Mouse (Mus musculus): ENCODE data around the gene Man1a2.
A peak's percentile ranks its signal among the peaks of the same experiment; 100 is the strongest.

Man1a2 gene

DNA sequence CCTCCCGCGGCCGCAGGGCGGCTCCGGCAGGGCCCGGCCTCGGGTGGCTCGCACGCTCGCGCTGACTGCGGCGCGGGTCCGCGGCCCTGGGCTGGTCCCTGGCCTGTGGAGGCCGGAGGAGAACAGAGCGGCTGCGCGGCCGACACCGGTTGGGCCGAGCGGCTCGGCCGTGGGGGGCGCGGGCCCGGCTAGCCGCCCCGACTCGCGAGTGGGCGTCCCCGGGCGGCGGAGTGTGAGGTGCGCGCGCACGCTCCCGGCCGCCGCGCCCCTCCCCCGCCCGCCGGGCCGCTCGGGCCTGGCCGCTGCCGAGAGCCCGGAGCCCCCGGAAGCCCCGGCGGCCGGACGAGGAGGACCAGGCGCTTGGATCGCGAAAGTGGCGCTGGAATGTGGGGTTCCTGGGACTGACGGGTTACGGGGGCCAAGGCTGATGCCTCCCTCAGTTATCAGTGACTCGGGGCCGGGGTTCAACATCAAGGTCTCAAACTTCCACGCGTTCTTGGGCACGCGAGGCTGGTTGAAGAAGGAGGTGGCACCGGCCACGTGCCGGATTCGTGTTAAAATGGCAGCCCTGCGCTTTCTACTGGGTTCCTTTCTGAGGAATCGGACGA, 564 bp upstream of the Man1a2 start:
- peak; percentile 81 for DNase-seq (ENCODE audit: low read depth, low spot score)

DNA sequence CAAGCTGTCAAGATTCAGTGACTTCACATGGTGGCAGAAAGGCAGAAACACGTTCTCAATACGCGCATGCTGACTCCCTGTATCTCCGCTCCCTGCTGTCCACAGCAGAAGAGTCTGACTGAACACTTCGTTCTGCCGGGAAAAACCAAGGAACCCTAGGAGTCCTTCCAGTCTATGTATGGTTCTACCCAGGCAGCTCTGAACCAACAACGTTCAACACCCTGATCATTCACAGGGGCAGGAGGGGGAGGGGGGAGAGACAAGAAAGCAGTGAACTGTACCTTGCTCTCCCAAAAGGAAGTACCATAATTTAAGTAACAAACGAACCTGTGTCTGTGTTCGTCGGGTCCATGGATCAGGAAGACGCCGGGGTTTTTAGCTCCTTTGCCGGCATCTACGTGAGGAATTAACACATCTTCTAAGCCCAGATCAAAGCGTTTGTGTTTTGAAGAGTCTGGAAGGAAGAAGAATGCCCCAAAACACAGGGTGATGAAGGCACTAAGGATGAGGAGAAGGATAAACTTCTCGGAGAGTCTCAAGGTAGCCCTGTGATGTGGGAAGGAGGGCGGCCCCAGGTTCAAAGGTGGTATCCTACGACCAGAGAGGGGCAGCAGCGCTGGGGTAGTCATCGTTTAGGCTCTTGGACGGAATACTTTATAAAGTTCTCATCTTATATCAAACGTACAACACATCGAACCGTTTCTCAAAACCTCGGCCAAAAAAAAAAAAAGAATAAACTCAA, 898 bp downstream of the Man1a2 start:
- peak; percentile 71 for DNase-seq (ENCODE audit: low read depth, low spot score)

DNA sequence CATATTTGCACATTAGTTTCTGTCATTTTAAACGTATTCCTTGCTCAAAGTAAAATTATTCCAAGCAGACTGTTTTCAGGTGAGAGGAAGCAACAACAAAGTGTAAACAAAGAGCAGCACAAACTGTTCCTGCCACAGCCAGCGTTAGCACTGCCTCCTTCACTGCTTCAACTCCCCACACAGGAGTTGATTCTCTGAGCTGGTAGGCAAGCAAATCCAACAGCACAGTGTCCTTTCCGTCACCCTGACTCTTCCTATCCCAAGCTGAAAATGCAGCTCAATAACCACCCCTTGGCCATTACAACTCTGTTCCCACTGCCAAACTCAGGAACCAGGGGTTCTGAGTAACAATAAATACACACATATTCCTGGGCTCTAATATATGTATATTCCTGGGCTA, 2.5 kb downstream of the Man1a2 start:
- peak; percentile 53 for DNase-seq (ENCODE audit: low read depth, low spot score)

DNA sequence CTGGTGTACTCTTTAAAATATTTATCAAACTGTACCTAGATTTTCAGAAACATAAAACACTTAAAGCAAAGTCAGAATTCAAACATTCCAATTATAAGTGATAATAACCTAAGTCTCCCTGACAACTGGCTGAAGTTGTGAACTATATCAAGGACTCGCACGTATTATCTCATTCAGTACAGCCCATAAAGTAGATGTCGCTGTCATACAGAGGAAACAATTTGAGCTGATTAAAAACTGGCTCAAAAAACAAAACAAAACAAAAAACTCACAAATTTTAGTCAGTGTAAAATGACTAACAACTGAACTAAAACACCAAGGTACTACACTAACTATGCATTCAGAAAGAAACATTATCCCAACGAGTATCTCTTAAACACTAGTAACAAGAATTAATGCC, 3.0 kb downstream of the Man1a2 start:
- DNase-seq (ENCODE audit: low read depth, low spot score), result no peak

DNA sequence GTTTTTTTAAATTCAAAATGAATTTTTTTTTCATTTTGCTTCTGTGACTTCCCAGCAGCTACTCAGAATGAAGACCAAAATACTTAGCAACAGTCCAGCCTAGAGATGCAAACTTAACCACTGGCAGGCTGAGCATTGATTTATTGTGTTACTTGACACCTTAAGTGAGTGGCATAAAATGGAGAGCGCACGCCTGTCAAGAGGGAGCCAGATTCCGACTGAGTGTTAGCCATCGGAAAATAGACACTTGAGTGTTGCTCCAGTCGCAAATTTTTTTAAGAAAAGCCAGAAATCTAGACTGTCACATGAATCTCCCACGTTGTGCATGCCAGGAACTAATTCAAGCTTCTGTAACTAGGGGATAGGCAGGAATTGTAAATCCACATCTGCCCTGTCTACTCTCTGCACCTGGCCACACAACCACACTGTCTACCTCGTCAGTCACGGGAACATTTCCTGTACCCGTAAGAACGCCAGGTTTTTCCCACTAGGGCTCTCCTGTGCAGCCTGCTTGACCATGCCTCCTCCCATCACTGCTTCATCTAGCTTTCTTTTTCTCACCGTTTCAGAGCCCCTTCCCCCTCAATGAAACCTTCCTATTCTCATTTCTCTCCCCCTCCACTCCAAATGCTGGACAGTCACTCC, 3.7 kb downstream of the Man1a2 start:
- DNase-seq (ENCODE audit: low read depth, low spot score), result peak; percentile 45

DNA sequence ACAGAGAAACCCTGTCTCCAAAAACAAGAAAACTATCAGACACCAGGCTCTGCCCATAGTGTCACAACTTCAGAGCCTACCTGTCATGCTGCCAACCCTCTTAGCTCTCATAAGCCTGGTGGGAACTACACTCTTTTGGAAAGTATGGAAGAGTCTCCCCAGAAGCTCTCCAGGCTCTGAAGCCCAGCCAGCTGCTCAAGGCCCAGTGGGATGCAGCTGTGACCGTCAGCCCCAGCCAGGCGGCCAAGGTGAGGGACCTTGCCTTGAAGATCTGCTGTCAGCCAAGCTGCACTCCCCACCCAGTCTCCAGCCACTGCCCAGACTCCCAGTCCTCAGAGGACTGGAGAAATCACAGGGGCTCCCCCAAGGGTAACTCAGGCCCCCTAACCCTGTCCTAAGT, 5.1 kb downstream of the Man1a2 start:
- DNase-seq (ENCODE audit: low read depth, low spot score), result no peak

DNA sequence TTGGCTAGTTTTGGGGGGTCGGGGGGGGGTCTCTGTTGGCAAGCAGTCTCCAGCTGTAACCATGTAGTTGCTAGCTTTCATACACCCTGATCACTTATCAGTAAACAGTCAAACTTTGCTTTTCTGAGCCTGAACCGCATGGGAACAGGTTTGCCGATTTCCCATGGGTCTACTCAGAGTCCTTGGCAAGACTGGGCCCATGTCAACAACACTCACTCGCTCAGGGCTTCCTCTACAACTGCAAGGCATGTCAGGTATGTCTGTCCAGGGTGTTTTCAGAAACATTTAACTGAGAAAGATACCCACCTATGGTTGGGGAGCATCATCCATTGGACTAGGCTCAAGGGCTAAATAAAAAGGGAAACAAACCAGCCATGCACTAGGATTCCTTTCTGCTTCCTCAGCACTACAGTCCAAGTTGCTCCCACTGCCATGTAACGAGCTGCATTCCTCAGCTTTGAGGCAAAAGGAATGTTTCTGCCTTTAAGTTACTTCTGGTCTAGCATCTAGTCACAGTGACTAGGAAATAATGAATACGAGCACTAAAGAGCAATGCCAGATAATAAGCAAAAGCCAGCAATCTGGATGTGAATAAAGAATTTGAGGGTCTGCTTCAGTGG, 6.2 kb downstream of the Man1a2 start:
- DNase-seq (ENCODE audit: low read depth, low spot score), result no peak

DNA sequence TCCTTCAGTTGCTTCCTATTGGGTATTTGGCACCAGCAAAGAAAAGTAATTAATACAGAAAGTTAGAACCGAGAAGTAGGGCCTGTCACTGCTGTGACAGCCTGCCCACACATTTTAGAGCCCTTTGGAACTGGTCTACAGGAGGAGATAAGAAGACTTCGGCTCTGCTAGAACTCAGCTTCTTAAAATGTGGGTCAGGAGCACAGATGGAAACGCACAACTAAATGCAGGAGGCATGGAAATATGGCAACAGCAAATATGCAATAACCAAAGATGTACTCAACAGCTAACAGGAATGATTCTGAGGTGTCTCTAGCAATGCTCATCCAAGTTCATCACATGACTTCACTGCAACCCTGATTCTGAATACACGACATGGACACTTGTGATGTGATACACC, 10.2 kb downstream of the Man1a2 start:
- DNase-seq (ENCODE audit: low read depth, low spot score), result peak; percentile 69

DNA sequence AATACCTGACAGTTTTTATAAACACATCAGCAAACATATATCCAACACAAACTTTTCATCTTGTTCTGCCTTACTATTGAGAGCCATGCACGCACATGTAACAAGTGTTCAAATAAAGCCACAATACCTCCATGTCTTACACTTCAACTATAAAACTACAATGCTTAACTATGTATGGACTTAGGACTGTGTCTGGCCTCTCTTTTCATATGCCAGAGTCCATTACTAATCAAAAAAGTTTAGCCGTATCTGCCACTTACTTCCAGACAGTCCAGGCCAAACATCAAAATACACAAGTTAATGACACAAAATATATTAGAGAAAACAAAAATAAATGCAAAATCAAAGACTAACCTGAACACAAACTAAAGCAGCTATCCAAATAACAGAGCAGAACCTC, 14.9 kb downstream of the Man1a2 start:
- DNase-seq (ENCODE audit: low read depth, low spot score), result no peak

DNA sequence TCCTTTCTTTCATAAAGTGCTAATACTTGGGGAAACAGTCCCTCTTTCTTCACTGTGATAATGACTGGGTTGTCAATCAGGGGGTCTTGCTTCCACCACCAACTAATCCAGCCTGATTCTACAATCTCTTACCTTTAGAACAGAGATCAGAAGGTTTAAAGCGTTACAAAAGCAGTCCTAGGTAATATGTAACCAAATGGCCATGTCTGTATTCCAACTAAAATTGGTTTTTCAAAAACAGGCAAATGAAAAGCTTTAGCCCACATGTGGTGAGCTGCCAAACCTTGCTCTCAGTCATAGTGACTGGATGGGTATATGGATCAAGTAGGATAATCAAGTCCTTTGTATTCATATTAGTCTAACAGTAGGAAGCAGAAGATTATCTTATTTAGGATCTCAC, 32.0 kb downstream of the Man1a2 start:
- DNase-seq (ENCODE audit: low read depth, low spot score), result no peak

DNA sequence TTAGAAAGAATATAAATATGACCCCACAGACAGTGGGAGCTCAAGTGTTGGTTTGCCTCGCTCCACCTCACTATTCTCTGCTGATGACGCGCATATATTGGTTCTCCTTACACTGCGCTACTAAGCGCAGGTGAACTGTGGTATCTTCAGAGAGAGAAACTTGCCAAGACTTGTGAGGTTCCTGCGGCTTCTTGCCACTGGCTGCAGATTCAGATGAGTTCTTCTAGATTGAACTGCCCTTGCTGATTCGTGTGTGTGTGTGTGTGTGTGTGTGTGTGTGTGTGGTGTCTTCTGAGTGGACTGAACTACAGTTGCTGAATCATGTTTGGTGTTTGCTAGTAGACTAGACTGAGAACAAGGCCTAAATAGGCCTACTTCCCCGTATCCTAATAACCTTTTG, 43.7 kb downstream of the Man1a2 start:
- no peak for DNase-seq (ENCODE audit: low read depth, low spot score)

DNA sequence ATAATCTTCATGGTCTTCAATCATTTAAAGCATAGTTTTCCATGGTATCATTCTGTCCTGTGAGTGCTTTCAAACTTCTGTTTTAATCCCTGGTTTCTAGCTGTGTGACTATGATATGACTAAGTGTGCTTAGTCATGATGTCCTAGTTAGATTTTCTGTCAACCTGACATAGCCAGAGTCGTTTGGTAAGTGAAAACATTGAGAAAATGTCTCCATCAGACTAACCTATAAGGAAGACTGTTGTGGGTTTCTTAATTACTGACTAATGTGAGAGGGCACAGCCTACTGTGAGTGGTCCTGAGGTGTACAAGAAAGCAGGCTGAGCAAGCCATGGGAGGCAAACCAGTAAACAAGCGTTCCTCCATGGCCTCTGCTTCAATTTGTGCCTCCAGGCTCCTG, 49.0 kb downstream of the Man1a2 start:
- peak; percentile 38 for DNase-seq (ENCODE audit: low read depth, low spot score)

DNA sequence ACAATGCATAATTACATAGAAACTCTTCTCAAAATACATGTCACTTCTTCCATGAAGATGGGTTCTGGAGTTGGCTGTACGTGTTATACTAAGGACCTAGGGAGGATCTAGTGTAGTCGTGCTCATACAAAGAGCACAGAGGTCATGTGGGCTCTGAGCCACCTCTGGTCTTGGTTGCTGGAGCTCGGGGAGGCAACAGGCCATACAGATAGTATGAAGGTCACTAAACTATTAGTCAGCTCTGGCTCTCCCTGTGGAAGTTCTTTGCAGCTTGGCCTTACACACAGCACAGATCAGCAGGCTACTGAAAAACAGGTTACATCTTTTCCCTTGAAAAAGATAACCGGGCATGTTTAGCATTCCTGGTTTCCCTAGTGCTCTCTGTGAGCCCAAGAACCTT, 50.5 kb downstream of the Man1a2 start:
- no peak for DNase-seq (ENCODE audit: low read depth, low spot score)

DNA sequence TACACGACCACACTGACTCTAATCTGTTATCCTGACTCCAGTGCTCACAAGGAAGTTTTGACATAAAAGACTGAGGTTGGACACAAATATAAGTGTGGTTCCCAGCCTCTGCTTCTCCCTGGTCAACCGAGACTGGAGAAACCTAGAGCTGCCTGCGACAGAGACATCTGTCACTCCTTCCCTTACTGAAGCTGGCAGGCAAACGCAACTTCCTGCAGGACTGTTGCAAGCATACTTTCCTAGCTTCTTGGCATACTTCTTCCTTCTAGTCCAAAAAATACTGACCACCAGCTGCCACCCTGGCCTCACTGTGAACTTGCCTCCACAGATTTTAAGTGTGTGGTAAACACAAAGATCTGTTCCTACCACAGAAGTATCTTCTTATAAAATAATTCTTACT, 66.8 kb downstream of the Man1a2 start:
- peak; percentile 34 for DNase-seq (ENCODE audit: low read depth, low spot score)

DNA sequence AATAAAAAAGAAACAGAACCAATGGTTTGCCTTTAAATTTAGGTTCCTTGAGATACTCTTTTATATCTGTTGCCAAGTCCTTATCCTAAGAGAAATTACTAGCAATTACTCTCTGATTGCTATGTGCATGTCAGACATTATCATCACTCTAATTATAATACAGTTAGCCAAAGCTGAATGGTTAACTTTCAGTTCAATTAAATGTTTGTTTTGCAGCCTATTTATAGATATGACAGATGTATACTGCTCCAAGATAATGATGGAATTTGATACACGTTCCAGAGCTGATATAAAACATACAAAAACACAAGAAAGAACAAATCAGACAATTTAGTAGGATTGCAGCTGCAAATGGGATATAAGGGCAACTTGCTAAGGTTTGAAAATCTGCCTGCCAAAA, 74.4 kb downstream of the Man1a2 start:
- no peak for DNase-seq (ENCODE audit: low read depth, low spot score)

DNA sequence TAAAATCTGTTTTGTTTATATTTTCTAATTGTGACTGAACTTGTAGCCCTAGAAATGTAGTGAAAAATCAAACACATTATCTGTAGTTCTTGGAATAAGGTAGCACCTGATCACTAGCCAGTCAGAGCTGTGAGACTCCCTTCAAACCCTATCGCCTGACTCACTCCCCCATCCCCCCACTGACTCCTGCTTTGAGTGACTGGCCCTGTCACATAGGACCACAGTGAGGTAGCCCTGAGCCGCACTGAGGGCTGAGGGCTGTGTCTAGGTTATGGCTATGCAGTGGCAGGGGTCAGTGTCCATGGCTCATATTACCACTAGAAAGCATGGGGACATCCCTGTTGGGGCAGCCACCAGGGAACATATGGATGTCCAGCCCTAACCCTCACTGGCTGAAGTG, 80.8 kb downstream of the Man1a2 start:
- no peak for DNase-seq (ENCODE audit: low read depth, low spot score)

DNA sequence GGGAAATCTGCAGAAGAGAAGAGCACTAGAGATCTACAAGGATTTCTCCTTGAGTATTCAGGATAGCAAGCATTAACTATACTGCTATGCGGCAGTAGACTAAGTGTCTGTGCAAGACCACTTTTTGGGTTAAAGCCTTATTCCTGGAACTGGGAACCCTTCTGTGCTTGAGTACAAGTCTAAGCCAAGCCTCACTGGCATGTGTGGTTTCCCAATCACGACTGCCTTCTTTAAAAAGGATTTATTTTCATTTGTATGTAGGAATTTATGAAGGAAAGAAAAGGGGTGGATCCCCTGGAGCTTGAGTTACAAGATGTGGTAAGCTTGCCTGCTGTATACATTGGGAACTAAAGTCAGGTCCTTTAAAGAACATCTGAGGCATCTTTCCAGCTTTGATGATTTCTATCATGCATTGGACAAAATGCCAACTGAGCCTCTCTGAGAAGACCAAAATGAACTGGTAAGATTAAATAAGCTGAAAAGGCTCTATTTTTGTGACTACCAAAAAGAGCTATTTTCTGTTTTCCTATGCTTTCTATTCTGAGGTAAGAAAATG, 86.0 kb downstream of the Man1a2 start:
- peak; percentile 67 for DNase-seq (ENCODE audit: low read depth, low spot score)

DNA sequence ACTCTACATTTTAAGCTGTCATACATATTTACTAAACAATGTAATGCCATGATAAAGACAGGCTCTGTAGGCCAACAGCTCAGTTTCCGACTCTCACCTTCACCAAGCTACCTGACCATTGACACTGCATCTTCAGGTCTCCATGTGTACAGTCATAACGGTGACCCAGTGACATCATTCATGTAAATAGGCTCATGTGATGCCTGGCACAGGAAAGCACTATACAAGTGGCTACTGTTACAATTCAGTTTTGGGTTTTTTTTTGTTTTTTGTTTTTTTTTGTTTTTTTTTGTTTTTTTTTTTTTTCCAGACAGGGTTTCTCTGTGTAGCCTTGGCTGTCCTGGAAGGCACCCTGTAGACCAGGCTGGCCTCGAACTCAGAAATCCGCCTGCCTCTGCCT, 94.2 kb downstream of the Man1a2 start:
- no peak for DNase-seq (ENCODE audit: low read depth, low spot score)

DNA sequence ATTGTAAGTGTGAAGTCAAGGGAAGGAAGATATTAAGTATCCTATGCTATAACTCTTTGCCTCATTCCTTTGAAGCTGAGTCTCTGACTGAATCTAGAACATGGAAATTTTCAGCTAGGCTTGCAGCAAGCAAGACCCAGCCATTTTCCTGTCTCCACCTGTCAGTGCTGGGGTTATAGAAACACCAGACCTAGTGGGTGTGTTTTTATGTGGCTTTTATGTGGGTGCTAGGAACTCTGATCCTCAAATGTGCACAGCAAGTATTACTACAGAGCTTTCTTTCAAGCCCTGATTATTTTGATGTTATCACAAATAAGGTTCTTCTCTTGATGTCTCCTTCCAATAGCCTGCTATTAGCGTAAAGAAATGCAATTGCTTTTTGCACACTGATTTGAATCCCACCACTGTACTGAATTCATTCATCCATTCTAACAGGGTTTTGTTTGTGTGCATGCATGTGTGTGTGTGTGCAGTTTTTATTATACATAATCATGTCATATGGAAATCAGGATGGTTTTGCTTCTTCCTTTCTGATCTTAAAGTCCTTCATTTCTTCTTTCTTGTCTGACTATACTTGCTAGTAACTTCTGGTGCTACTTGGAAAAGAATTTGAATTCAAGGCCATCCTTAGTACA, 102.5 kb downstream of the Man1a2 start:
- no peak for DNase-seq (ENCODE audit: low read depth, low spot score)

DNA sequence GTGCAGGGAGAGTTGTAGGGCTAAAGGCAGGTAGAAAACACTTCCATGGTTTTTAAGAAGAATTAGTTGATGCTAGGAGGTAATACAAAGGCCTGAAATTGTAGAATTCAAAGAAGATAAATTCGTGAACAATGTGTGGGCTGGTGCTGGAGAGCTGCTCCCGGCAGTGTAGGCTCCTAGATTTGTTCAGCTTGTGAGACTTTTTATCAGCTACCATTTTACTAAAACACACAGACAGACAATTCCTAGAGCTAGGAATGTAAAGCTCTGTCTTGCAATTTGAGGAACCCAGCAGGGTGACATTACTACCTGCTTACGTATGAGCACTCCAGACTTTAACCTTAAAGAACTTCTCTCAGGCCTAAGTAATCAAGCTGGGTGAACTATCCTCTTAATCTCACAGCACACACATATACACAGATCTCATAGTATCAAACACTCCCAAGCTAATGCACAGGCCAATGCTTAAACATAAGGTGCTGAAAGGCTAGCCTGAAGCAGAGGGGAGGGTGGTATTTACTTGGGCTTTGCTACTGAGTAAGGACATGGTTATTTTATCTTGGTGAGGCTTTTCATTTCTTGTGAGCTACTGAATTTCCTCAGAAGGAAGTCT, 112.6 kb downstream of the Man1a2 start:
- peak; percentile 36 for DNase-seq (ENCODE audit: low read depth, low spot score)
